Mouse (Mus musculus): ENCODE measurements around the gene Slc35c2. TPM values are rescaled to one million over a fixed set of nuclear protein-coding genes. Genes with fewer than 3 reads are reported as not detected.

The Slc35c2 gene
- polyA plus RNA-seq, 1 experiment: 77.7 TPM

- H3K27ac ChIP-seq (ENCODE audit: insufficient read depth, low read length): no peak overlapping the region
- DNase-seq (ENCODE audit: low read depth in 1 of 2, low spot score in 2 of 2): no peak
- peaks cover 19% of the 10 kb centered on the region for H3K36me3 ChIP-seq (ENCODE audit: control insufficient read depth, insufficient read depth, low read length)
Observed at GRCm38 (mm10) chr2:165314197-165314596, 26.5 kb upstream of the Slc35c2 start.

DNA sequence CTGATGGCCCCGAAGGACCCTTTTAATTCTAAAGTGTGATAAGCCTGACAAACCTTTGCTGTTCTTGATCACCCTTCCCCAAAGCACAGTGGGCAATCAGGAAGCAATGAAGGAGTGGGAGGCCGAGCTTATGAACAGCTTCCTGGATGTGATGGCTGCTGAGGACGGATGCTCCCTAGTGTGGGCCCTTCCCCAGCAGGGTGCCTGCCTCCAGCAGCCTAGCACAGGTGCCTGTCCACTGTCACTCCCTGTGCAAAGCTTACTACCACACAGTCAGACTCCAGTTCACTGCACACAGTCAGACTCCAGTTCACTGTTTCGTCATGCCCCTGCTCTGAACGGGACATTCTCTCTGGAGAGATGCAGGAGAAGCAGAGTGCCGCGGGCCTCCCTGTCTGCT is 24.7 kb upstream of the Slc35c2 start:
- TF ChIP-seq CTCF (IDR thresholded peaks at IDR 0.05; ENCODE audit: extremely low read depth, insufficient read depth, insufficient read length, insufficient replicate concordance) (no peak), POLR2A (IDR thresholded peaks at IDR 0.05; ENCODE audit: low read depth, low read length) (no peak)
- 88% methylated on average over 7 of the region's 7 CpGs for WGBS

More at GRCm38 (mm10) chr2:165314197-165314596, 26.5 kb upstream of the Slc35c2 start:
- 80% methylated on average over 8 of the region's 8 CpGs for WGBS
- no peak overlapping the region for H3K4me3 ChIP-seq (ENCODE audit: extremely low read depth, insufficient read depth, insufficient read length)
- TF ChIP-seq CTCF (IDR thresholded peaks at IDR 0.05; ENCODE audit: extremely low read depth, insufficient read depth, insufficient read length, insufficient replicate concordance) (no peak), POLR2A (IDR thresholded peaks at IDR 0.05; ENCODE audit: low read depth, low read length) (no peak)
- H3K27me3 ChIP-seq (ENCODE audit: control insufficient read depth, insufficient read depth, low read length): no peaks in the 10 kb centered on the region
- H3K4me1 ChIP-seq (ENCODE audit: control insufficient read depth, insufficient read depth, insufficient read length): peaks cover 9% of the 10 kb centered on the region; the same call in 1 of the 2 replicates

GRCm38 (mm10) chr2:165311577-165311976 is 23.9 kb upstream of the Slc35c2 start:
- no peak for TF ChIP-seq POLR2A (IDR thresholded peaks at IDR 0.05; ENCODE audit: low read depth, low read length)
- no peak for DNase-seq (ENCODE audit: low read depth in 1 of 2, low spot score in 2 of 2)
- H3K4me1 ChIP-seq (ENCODE audit: control insufficient read depth, insufficient read depth, insufficient read length): no peaks in the 10 kb centered on the region; the same call in 1 of the 2 replicates
- H3K4me3 ChIP-seq (ENCODE audit: extremely low read depth, insufficient read depth, insufficient read length): no peak overlapping the region
- H3K36me3 ChIP-seq (ENCODE audit: control insufficient read depth, insufficient read depth, low read length): peaks cover 22% of the 10 kb centered on the region
- H3K27me3 ChIP-seq (ENCODE audit: control insufficient read depth, insufficient read depth, low read length): no peaks in the 10 kb centered on the region
- 95% methylated on average over 12 of the region's 12 CpGs for WGBS
- H3K27ac ChIP-seq (ENCODE audit: insufficient read depth, low read length): no peak overlapping the region

More for the DNA sequence above, 24.7 kb upstream of the Slc35c2 start:
- Histone ChIP-seq H3K27me3 (ENCODE audit: control insufficient read depth, insufficient read depth, low read length) (no peaks in the 10 kb centered on the region), H3K27ac (ENCODE audit: insufficient read depth, low read length) (no peak overlapping the region), H3K4me3 (ENCODE audit: extremely low read depth, insufficient read depth, insufficient read length) (no peak overlapping the region), H3K4me1 (ENCODE audit: control insufficient read depth, insufficient read depth, insufficient read length) (peaks cover 3% of the 10 kb centered on the region; the same call in 1 of the 2 replicates), H3K36me3 (ENCODE audit: control insufficient read depth, insufficient read depth, low read length) (peaks cover 22% of the 10 kb centered on the region)
- no peak for DNase-seq (ENCODE audit: low read depth in 1 of 2, low spot score in 2 of 2)

DNA sequence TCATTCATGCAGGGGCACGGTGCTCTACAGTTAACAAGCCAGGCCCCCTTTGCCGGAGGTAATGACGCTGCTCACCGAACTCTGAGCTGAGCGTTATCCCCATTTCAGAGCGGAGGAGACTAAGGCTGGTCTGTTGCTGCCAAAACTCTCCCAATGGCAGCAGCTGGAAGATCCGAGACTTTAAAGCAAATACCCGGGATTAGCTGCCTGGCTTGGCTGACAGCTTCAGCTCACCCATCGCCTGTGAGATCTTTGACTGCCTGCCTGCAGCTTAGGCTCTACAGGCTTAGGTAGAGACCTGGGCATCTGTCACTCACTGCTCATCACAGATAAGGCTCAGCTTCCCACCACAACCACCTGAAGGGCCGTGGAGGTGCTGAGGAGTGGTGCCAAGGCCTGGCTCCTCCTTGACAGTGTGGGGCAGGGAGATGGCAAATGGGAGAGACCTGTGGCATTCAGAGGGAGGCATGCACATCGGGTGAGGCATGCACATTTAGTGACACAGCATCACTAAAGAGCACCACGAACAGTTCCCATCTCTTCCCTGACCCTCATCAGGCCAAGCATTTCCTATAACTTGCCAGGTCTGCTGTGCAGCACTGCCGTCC is 23.3 kb upstream of the Slc35c2 start:
- H3K4me3 ChIP-seq (ENCODE audit: extremely low read depth, insufficient read depth, insufficient read length): no peak overlapping the region
- no peak for DNase-seq (ENCODE audit: low read depth in 1 of 2, low spot score in 2 of 2)
- H3K27ac ChIP-seq (ENCODE audit: insufficient read depth, low read length): no peak overlapping the region
- H3K27me3 ChIP-seq (ENCODE audit: control insufficient read depth, insufficient read depth, low read length): no peaks in the 10 kb centered on the region
- TF ChIP-seq POLR2A (IDR thresholded peaks at IDR 0.05; ENCODE audit: low read depth, low read length) (no peak), CTCF (IDR thresholded peaks at IDR 0.05; ENCODE audit: extremely low read depth, insufficient read depth, insufficient read length, insufficient replicate concordance) (no peak)
- H3K36me3 ChIP-seq (ENCODE audit: control insufficient read depth, insufficient read depth, low read length): peaks cover 19% of the 10 kb centered on the region
- no peaks in the 10 kb centered on the region; the same call in 1 of the 2 replicates for H3K4me1 ChIP-seq (ENCODE audit: control insufficient read depth, insufficient read depth, insufficient read length)
- WGBS: 94% methylated on average over 13 of the region's 13 CpGs

- no peak for TF ChIP-seq POLR2A (IDR thresholded peaks at IDR 0.05; ENCODE audit: low read depth, low read length)
- no peak for TF ChIP-seq CTCF (IDR thresholded peaks at IDR 0.05; ENCODE audit: extremely low read depth, insufficient read depth, insufficient read length, insufficient replicate concordance)
- Histone ChIP-seq H3K36me3 (ENCODE audit: control insufficient read depth, insufficient read depth, low read length) (peaks cover 22% of the 10 kb centered on the region), H3K4me3 (ENCODE audit: extremely low read depth, insufficient read depth, insufficient read length) (no peak overlapping the region), H3K4me1 (ENCODE audit: control insufficient read depth, insufficient read depth, insufficient read length) (no peaks in the 10 kb centered on the region; the same call in 1 of the 2 replicates), H3K27me3 (ENCODE audit: control insufficient read depth, insufficient read depth, low read length) (no peaks in the 10 kb centered on the region), H3K27ac (ENCODE audit: insufficient read depth, low read length) (no peak overlapping the region)
- WGBS: 93% methylated on average over 6 of the region's 6 CpGs
- DNase-seq (ENCODE audit: low read depth in 1 of 2, low spot score in 2 of 2): no peak
Observed at GRCm38 (mm10) chr2:165307801-165308200, 20.1 kb upstream of the Slc35c2 start.

- H3K27ac ChIP-seq (ENCODE audit: insufficient read depth, low read length): no peak overlapping the region
- no peak for TF ChIP-seq POLR2A (IDR thresholded peaks at IDR 0.05; ENCODE audit: low read depth, low read length)
- TF ChIP-seq CTCF (IDR thresholded peaks at IDR 0.05; ENCODE audit: extremely low read depth, insufficient read depth, insufficient read length, insufficient replicate concordance): no peak
- DNase-seq (ENCODE audit: low read depth in 1 of 2, low spot score in 2 of 2): no peak
- H3K36me3 ChIP-seq (ENCODE audit: control insufficient read depth, insufficient read depth, low read length): peaks cover 25% of the 10 kb centered on the region
- 95% methylated on average over 8 of the region's 8 CpGs for WGBS
- H3K4me3 ChIP-seq (ENCODE audit: extremely low read depth, insufficient read depth, insufficient read length): no peak overlapping the region
- no peaks in the 10 kb centered on the region; the same call in 1 of the 2 replicates for H3K4me1 ChIP-seq (ENCODE audit: control insufficient read depth, insufficient read depth, insufficient read length)
- no peaks in the 10 kb centered on the region for H3K27me3 ChIP-seq (ENCODE audit: control insufficient read depth, insufficient read depth, low read length)
Observed at GRCm38 (mm10) chr2:165305438-165305837, 17.8 kb upstream of the Slc35c2 start.

- Histone ChIP-seq H3K36me3 (ENCODE audit: control insufficient read depth, insufficient read depth, low read length) (peaks cover 25% of the 10 kb centered on the region), H3K27me3 (ENCODE audit: control insufficient read depth, insufficient read depth, low read length) (no peaks in the 10 kb centered on the region), H3K4me1 (ENCODE audit: control insufficient read depth, insufficient read depth, insufficient read length) (no peaks in the 10 kb centered on the region; the same call in 1 of the 2 replicates), H3K27ac (ENCODE audit: insufficient read depth, low read length) (no peak overlapping the region), H3K4me3 (ENCODE audit: extremely low read depth, insufficient read depth, insufficient read length) (no peak overlapping the region)
- 94% methylated on average over 19 of the region's 19 CpGs for WGBS
- TF ChIP-seq POLR2A (IDR thresholded peaks at IDR 0.05; ENCODE audit: low read depth, low read length) (no peak), CTCF (IDR thresholded peaks at IDR 0.05; ENCODE audit: extremely low read depth, insufficient read depth, insufficient read length, insufficient replicate concordance) (no peak)
- no peak for DNase-seq (ENCODE audit: low read depth in 1 of 2, low spot score in 2 of 2)
Observed at GRCm38 (mm10) chr2:165304819-165305218, 17.1 kb upstream of the Slc35c2 start.

Measured in spleen, adult 2 months (tissue).